Mouse (Mus musculus): ENCODE measurements around the gene Wnt6. TPM values are rescaled to one million over a fixed set of nuclear protein-coding genes. Genes with fewer than 3 reads are reported as not detected.

Gene Wnt6
- not detected for polyA plus RNA-seq (2017; shearing (Covaris generic))

DNA sequence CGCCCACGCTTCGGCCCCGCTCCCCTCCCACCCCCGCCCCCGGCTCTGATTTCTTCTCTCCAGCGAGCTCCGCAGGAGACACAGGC, at the start of gene Wnt6:
Wnt6 (plus strand) TSS at position 48 of the 86 bp plus-strand sequence.
- ATAC-seq, result no peak

DNA sequence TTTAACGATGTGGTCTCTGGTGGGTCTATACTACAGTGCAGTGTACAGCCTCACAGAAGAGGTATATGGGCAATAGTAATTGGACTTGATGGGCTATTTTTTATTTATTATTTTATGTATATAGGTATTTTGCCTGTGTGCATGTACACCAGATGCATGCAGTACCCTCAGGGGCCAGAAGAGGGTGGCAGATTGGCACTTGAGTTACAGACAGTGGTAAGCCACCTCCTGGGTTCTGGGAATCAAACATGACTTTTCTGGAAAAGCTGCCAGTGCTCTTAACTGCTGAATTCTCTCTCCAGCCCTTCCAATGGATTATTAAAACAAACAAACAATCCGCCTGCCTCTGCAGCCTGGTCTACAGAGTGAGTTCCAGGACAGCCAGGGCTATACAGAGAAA, 47.9 kb upstream of the Wnt6 start:
- ATAC-seq, result no peak

DNA sequence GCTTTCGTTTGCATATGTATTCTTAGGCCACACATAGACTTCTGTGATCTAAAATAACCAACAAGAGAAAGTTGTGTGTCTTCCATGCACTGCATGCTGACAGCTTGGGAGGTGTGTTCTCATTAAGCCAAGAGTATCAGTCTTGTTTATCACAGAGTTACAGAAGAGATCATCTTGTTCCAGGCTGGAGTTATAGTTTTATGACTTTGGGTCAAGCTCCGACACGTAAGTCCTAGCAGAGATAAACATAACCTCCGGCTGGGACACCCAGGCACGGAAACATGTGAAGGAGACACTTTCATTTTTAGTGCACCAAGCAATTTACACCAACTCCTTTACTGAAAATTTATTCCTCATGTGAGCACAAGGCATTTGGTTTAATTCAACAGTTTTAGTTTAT, 45.6 kb upstream of the Wnt6 start:
- no peak for ATAC-seq

DNA sequence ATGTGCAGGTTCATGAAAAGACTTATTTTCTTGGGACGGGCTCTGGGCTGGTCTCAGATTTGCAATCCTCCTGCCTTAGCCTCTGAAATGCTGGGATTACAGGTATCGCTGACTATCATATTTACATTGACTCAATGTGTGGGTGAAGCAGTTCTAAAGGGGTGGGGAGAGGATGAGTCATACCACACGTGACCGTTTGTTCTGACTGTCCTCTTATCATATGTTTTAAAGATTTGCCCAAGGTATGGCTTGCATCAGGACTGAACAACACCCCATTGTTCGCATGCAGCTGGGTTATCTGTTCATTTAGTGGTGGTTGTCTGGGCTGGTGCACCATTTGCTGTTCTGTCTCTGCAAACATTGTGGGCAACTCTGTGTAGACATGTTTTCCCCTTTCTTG, 45.0 kb upstream of the Wnt6 start:
- ATAC-seq, result no peak

DNA sequence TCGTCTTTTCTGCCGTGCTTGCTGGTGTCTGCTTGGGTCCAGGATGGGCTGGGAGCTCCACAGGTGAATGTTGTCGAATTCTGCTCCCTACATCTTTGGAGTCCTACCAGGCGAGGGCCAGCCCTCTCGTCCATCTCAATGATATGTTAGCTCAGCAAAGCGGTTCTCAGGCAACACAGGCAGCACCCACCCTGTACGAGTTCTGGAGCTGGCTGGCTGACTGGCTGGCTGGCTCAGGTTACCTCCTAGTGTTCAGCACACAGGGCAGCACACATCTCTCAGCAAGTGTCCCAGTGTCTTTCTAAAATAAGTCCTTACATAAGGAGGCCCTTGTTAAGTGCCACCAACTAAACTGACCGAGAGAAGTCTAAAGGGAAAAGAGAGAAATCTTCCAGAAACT, 43.2 kb upstream of the Wnt6 start:
- ATAC-seq, result no peak

DNA sequence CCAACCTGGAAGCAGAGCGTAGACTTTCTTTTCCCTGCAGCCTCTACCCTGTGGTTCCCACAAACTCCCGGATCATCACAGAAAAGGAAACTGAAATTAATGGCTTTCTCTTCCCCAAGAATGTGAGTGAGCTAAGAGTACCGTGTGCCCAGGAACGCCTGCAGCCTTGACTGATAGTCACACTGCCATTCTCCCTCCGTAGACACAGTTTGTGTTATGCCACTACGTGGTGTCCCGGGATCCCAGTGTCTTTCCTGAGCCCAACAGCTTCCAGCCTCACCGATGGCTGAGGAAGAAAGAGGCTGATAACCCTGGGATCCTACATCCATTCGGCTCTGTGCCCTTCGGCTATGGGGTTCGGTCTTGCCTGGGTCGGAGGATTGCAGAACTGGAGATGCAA, 34.7 kb upstream of the Wnt6 start:
- ATAC-seq, result no peak

DNA sequence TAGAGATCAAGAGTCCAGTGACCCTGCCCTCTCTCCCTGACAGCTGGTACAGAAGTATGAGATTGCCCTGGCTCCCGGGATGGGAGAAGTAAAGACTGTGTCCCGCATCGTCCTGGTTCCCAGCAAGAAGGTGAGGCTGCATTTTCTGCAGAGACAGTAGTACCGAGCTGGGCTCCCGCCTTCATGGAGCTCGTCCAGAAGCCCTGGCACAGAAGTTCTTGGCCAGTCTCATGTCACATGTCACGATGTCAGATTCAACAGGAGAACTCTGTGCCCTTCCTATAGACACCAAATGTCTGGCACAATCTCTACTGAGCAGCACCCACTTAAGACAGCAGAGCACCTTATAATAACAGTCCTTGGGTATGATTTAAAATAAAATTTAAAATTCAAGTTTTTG, 34.2 kb upstream of the Wnt6 start:
- ATAC-seq, result no peak

DNA sequence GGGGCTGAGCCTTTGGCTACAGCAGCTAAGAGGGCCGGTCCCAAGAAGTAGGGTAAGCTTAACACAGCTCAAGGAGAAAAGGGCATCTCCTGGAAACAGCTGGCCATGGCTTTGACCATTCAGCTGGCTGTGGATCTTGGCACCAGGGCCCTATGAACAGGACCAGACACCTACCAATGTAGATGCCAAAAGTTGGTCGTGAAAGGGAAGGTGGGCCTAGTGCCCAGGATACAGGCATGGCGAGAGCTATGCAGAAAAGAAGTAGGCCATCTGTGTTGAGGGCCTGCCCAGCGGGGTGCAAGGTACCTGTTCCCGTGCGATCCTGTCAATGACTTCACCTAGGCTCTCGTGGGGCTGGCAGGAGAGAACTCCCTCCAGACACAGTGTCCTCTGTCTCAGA, 30.8 kb upstream of the Wnt6 start:
- ATAC-seq, result no peak

DNA sequence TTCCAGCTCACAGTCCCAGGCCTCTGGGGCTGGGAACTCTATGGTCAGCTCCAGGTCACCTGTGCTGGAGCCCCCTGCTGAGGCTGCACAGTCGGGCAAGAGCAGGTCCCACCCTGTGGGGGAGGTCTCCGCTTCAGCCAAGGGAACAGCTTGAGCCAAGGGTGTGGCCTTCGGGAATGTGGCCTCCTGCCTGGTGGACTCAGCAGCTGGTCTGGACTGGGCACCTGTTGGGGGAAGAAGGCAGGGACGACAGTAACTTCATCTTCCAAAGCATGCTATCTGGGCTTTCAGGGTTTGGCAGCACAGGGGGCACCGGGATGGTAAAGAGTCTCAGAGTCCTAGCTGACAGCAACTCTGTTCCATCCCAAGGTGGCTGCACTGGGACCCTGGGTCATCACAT, 24.4 kb upstream of the Wnt6 start:
- no peak for ATAC-seq

DNA sequence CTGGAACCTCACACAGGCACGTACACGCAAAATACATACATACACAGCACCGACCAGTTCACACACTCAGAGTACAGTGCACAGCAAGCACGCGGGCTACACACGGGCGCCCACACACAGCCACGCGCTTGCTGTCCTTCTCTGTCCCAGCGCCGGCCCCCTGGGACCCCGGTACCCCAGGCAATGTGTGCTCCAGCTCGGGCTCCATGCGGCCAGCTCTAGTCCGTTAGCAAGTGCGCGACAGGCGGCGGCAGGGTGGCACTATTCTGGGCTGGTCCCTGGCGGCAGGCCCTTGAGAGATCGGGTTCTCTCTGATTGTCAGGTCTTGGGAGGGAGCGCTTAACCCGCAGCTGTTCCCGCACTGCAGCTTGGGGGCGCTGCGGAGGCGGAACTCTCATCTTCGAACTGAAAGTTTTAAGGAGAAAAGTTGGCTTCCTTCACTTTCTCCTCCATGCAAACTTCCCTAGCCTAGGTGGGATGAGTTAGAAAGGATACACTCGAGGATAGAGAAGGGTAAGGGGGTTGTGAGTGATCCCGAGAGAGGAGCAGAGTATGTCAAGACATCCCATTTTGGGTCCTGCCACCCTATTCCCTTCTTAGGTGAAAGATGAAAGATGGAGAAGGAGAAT, 22.9 kb upstream of the Wnt6 start, which contains the start of gene Prkag3:
Prkag3 (minus strand) TSS at position 579 of the 629 bp plus-strand sequence.
- no peak for ATAC-seq

DNA sequence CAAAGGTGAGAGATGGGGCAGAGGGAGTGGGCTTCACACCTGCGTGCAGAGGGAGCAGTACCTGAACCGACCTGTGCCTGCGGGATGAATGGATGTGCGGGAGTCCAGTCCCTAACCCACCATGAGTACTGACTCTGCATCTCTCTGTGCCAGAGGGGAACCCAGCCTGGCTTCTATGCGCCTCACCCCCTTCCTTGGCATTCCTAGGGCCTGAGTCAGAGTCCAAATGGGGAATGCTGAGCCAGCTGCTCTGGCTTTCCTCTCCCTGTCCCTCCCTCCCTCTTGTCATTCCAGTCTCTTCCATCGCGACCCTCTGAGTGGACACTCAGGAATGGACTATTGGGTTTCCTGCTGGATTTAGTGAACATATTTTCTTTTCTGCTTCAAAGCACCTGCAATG, 22.4 kb upstream of the Wnt6 start:
- ATAC-seq, result no peak

DNA sequence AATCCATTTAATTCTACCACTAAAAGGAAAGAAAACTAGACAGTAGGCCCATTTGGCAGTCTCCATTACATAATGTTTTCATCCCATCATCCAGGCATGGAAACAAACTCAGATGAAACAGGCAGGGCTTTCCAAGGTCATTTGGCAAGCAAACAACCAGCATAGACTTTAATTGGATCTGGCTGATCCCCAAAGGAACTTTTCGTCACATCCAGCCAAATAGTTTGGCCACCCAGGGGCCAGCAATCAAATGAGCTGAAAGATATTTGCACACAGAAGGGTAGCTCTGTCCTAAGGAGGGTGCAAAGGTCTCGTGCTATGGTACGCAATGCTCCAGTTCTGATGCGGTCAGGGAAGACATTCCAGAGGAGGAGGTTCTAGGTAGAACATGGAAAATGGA, 21.0 kb upstream of the Wnt6 start:
- no peak for ATAC-seq

DNA sequence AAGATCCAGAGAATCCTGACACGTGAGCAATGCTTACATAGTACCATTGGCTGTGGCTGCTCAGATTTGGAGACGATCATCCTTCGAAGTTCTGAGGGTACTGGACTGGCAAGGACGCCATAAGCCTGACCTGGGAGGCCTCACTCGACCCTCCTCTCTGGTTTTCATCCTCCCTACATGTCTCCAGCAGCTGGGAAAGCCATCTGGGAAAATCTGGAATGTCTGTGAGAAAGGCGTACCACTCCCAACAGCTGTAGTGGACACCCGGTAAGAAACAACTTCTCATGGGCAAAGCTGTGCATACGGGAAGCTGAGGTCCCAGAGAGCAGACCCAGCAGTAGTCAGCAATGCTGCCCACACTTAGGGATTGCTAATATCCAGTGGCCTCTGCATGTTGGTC, 19.5 kb upstream of the Wnt6 start:
- no peak for ATAC-seq

DNA sequence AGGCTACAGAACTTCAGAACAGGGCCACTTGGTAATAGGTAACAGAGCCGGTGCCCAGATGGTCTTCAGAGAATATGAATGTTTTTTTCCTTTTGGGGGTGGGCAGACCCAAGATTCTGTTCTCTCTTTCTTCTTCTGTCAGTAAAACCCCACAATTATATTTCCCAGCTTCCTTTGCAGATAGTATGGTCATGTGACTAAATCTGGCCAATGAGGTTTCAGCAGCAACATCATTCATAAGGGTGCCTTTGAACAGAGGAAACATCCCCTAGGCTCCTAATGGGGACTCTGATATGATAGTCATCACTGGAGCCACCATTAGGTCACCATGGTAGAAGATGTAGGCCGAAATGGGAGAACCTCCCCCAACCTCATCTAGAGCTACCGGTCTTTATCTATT, 18.9 kb upstream of the Wnt6 start:
- ATAC-seq, result no peak

DNA sequence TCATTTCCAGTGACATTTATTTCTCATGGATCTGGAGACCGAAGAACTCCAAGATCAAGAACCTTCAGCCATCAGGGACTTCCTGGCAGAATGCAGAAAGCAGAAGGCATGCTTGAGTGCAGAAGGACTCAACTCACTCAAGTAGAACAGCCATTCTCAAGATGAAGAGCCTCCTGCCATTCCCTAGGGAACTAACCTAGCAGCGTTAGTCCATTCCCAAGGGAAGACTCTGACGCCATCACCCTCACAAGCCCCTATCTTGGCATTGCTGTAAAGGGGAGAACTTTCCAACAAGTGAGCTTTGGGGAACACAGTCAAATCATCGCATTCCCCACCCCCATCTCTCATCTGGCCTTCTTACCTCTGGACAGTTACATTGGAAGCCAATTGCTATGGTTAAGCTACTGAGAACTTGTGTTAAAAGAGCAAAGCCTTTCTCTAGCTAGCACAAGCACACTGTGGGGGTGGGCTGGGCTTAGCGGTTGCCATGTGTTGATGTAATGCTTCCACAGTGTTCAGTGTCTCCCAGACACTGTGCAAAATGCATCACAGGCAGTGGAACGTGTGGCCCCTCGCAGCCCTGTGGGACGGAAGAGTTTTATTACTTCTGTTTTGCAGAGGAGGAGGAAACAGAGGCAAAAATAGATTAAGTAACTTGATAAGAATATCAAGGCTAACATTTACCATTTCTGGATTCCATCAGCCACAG, 18.3 kb upstream of the Wnt6 start:
- no peak for ATAC-seq

DNA sequence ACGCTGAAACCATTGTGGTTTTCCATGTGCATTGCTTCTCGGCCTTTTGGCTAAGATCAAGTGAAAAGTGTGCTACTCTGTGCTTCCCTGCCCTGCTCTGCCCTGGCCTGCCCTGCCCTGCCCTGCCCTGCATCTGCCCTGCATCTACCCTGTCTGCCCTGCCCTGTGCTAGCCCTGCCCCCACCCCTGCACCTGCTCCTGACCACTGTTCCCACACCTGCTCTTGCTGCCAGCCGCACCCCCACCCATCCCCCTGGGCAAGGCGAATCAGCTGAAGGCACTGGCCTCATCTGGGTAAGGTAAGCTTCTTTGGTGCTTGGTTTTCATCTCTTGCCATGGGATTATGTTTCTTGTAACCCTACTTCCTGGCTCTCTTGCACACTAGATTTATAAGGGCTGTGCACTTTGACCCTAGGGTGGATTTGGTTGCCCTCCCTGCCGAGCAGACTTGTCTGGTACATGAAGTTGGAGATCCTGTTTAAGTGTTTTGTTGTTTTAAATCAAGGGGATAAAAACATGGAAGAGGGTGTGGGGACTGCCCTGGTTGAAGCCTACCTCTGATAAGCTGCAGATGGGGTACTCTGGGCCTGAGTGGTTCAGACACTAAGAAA, 17.4 kb upstream of the Wnt6 start:
- no peak for ATAC-seq

DNA sequence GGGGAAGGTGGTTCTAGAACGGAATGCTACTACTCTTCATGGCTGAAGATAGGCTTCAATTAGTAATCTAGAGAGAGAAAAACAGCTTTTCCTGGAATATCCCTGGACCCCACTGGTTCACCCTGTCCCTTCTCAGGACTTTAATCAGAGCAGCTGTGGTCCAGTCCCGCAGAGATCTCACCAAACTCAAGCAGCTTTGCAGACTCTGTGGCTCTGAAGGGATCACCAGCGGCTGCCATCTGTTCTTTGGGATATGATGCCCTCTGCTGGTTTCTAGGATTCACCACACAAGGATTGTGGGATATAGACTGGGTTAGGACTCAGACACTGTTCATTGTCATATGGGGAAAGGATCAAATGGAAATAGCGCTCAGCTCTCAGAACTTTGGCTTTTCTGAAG, 11.9 kb upstream of the Wnt6 start:
- no peak for ATAC-seq

DNA sequence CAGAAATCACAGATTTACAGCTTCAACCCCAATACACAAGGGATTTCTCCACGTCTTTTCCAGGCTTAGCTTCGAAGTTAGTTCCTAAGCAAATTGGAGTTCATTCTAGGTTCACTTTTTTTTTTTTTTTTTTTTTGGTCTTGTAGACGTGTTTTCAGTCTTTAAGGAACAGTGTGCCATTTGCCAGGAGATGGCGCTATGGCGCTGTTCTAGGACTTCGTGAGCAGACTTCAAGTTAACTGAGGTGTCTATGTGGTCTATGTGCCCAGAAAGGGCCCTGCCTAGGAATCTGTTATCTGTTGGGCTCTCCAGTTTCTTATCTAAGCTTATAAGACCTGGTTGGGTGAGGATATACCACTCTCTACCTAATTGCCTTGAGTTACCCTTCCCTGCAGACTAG, 8.6 kb upstream of the Wnt6 start:
- no peak for ATAC-seq

DNA sequence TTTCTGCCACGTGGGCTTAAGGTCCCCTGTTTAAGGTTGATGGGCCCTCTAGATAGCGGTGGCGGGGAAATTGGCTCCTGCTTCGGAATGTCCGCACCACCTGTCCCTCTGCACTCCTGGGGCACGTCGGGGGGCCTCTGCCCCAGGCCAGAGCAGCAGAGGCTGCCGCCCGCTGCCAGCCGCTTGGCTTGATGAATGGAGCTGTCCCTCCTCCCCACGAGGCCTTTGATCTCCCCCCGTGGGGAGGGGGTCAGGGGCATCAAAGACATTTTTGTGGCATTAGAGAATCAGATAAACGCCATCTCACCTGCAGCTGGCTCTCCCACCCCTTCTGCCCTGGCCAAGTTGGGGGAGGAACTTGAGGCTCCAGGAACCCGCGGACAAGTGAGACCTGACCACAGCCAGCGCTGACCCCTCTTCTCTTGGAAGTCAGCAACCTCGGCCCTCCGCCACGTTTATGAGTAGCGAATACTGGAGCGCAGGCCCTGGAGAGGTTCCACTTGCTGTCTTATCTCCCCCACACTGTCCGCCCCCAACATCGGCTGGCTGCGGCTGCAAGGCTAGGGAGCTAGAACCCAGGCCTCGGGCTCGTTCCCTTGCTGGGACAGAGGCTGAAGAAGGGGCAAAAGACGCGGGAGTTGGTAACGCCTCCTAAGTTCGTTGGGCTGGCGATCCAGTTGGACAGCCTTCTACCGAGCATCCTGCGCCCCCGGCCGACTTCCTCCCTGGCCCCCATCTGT, 795 bp upstream of the Wnt6 start:
- ATAC-seq, result no peak

DNA sequence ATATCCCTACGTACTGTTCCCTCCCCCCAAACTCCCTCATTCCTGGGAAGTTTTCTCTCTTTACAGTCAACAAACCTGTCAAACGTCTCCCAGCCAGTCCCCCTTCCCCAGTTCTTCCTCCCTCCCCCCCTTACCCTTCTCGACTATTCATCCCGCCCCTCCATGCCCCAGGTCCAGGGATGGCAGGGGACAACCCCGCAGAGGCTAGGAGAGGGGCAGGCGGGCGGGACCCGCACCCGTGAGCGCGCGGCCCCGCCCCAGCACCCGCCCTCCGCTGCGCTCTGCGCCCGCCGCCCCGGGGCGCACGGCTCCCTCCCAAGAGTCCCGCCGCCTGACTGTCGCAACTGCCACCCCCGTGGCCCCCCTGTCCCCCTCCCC, 236 bp upstream of the Wnt6 start:
- no peak for ATAC-seq

DNA sequence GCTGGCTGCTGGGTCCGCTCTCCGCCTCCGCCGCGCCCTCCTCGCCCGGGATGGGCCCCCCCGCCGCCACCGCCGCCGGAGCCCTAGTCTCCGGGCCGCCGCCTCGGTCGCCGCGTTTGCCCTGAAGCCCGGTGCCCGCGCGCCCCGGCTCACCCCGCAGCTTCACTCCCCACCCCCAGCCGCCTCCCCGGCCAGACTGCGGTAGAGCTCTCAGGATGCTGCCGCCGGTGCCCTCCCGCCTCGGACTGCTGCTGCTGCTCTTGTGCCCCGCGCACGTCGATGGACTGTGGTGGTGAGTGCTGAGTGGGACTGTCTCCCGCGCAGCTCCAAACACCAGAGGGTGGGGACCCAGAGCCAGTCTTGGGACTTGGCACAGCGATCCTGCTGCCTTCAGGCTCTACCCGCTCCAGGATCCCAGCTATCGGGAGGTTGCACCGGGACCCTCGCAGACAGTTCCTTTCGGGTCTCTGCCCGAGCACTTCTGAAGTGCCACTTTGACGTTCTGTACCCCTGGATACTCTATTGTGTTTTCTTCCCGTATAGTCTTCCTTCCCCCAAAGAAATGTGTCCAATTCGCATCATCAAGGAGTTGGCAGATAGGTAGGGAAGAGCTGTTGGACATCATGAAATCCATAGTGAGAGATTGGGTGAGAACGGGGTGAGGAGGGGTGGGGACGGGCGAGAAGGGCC, 384 bp downstream of the Wnt6 start:
- no peak for ATAC-seq

DNA sequence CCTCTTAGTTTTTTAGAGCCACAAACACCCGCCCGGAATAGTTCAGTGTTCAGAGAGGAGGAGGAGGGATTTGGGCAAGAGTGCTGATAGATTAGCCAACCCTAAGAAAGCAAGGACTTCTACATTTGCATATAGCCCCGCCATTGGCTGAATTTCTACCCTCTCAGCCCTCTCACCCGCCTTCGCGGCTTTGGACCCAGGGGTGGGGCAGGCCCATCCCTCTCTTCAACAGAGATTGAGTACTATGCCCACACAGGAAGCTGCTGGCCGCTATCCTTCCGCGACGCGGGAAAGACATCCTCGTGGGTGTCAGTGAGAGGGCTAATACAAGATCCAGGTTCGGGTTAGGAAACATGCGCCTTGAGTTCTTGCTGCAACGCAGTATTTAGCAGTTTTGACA, 1.4 kb downstream of the Wnt6 start:
- no peak for ATAC-seq

DNA sequence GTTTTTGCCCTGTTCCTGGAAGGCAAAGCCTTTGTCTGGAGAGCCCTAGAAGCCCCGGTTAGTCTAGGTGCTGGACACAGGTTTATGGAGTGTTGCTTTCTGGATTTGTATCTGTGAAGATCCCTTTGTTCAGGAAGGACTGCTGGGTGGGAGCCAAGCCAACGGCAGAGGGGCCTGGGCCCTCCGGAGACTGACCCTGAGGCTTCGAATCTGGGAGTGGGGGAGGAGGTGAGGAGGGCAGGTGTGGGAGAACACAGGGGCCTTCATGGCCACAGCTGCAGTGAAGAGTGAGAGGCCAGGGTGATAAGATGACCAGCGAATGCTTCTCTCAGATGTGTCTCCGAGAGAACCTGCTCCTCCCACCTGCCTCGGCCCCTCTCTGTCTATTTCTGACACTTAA, 2.4 kb downstream of the Wnt6 start:
- ATAC-seq, result no peak

DNA sequence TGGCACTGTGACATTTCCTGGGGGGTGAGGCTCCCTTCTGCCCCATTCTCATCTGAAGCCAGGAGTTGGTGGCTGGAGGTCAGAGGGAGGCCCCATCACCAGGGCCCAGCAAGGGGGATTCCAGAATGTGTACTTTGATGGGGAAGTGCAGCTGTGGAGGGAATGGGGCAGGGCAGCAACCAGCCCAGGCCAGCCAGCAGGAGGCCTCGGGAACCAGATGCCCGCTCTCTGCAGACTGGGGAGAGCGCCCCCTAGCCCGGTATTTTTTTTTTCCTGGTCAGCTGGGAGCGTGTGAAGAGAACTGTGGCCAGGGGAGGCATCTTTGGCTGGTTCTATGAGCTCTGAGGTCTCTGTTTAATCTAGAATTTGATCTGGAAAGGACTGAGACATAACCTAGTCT, 4.1 kb downstream of the Wnt6 start:
- no peak for ATAC-seq
